8 mouse cellular contexts compared by ENCODE assay signal in the genomic region with DNA sequence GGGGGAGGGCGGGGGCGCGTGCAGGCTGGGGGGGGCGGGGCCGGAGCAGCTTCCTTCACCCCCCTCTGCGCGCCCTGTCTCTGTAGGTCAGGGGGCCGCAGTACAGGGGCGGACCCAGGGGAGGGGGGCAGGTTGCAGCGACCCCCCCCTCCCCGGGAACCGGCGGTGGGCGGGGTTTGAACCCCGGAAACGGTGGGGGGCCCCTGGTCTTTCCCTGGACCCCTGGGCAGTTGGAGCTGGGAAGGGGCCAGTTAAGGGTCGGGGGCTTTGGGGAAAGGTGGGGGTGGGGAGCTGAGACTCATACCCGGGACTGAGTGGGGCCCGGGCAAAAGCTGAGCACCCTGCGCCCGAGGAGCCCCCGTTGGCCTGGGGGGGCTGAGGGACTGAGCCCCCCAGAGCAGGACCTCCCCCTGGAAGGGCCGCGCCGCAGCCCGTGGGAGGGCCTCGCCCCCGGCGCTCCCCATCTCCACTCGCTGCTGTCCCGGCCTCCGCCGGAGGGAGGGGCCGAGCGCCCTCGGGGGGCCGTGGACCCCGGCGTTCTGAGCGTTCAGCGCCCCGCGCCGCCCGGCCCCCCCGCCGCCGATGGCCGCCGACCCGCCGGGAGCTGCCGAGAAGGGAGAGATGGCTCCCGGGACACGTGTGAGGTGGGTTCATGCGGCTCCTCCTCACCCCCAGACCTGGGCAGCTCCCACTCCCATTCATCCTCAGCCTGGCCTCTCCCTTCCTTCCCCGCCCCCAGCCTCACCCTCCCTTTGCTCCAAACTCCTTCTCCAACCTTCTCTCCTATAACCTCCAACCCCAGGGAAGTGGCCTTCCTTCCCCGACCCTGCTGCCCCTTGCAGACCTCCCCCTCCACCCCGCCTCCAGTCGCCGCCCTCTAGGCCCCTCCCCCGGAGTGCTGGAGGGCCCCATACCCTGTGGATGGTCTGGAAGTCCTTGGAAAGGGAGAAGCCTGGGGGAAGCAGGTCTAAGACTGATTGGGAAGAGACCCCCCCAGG. TPM values are rescaled to one million over a fixed set of nuclear protein-coding genes. Genes with fewer than 3 reads are reported as not detected.
A peak's percentile ranks its signal among the peaks of the same experiment; 100 is the strongest.
DNase-seq lines count a peak whose midpoint lies in the region; ATAC-seq lines count a peak whose summit lies in the region.

No protein-coding gene starts in this region.

- peak overlapping the region in 1 of 2 experiments; percentile 83; a peak in 2 of 4 replicates for H3K27ac ChIP-seq in heart, embryonic 14.5 days (replicated peaks in 1 of 2; ENCODE audit: control insufficient read depth in 1 of 2, insufficient read depth in 1 of 2, low read depth in 2 of 2, low read length in 2 of 2)
- H3K27ac ChIP-seq in limb, embryonic 11.5 days (replicated peaks; ENCODE audit: low read depth, low read length) = peak overlapping the region; percentile 93

- peaks cover 6 to 13% of the 10 kb centered on the region in 2 experiments for H3K4me1 ChIP-seq in heart, embryonic 14.5 days (ENCODE audit: control insufficient read depth in 2 of 2, insufficient read depth in 2 of 2, low read length in 2 of 2)
- peaks cover 8% of the 10 kb centered on the region for H3K4me1 ChIP-seq in limb, embryonic 11.5 days (ENCODE audit: control insufficient read depth, insufficient read depth, low read length)

- H3K27me3 ChIP-seq in heart, embryonic 14.5 days (ENCODE audit: control insufficient read depth, insufficient read depth, low read length) = no peaks in the 10 kb centered on the region
- H3K27me3 ChIP-seq in limb, embryonic 11.5 days (ENCODE audit: control insufficient read depth, insufficient read depth, low read length) = no peaks in the 10 kb centered on the region

- no peak for ATAC-seq in CD4-positive, CD25-positive, alpha-beta regulatory T cell, adult 4 months
- ATAC-seq in heart, embryonic 14.5 days (ENCODE audit: insufficient number of reproducible peaks, insufficient read depth, low FRiP score, low read depth) = peak; percentile 5
- peak; percentile 31 for ATAC-seq in limb, embryonic 11.5 days (ENCODE audit: insufficient number of reproducible peaks, low FRiP score, low TSS enrichment, low read depth)

- peak overlapping the region; percentile 73 to 78 for H3K4me3 ChIP-seq in heart, embryonic 14.5 days (ENCODE audit: control insufficient read depth in 1 of 2, insufficient read depth in 1 of 2, low read depth in 1 of 2, low read length in 2 of 2)
- peak overlapping the region; percentile 87 for H3K4me3 ChIP-seq in limb, embryonic 11.5 days (ENCODE audit: low read depth, low read length)

- 0% methylated on average over 32 of the region's 62 CpGs for WGBS in heart, embryonic 14.5 days
- WGBS in limb, embryonic 11.5 days = 0% methylated on average over 25 of the region's 62 CpGs

- DNase-seq in CD4-positive, CD25-positive, alpha-beta regulatory T cell, adult 2 months (ENCODE audit: low read depth, low spot score) = peak; percentile 30
- DNase-seq in A20 (ENCODE audit: low read depth, low spot score) (peak; percentile 33), adipocyte (ENCODE audit: low spot score) (no peak)
- DNase-seq in cerebellum, postnatal 14 days = peak; percentile 70 to 78
- DNase-seq in limb, embryonic 11.5 days (ENCODE audit: low spot score) = peak; percentile 77
- DNase-seq in neural tube, embryonic 10.5 days (ENCODE audit: extremely low spot score, low spot score) = peak; percentile 75

- H3K36me3 ChIP-seq in heart, embryonic 14.5 days (ENCODE audit: control insufficient read depth, insufficient read depth, low read length) = peaks cover 37% of the 10 kb centered on the region
- H3K36me3 ChIP-seq in limb, embryonic 11.5 days (ENCODE audit: control insufficient read depth, insufficient read depth, low read length) = peaks cover 25% of the 10 kb centered on the region

- H3K9ac ChIP-seq in heart, embryonic 14.5 days (ENCODE audit: low read length) = peak overlapping the region; percentile 85
- H3K9ac ChIP-seq in limb, embryonic 11.5 days (ENCODE audit: low read length) = peak overlapping the region; percentile 85

- peak overlapping the region; percentile 96 for H3K4me2 ChIP-seq in heart, embryonic 14.5 days (ENCODE audit: low read length)
- H3K4me2 ChIP-seq in limb, embryonic 11.5 days (ENCODE audit: low read depth, severe bottlenecking) = peak overlapping the region; percentile 80

- H3K9me3 ChIP-seq in heart, embryonic 14.5 days (ENCODE audit: control insufficient read depth, low read length) = no peaks in the 10 kb centered on the region
- no peaks in the 10 kb centered on the region for H3K9me3 ChIP-seq in limb, embryonic 11.5 days (ENCODE audit: control insufficient read depth, low read length)

RNA-seq across cellular contexts. Expression of a gene that starts 2.5 kb away (rescaled TPM):
- under 1 TPM; 0.12 to 0.62 TPM for polyA plus RNA-seq in CD4-positive, CD25-positive, alpha-beta regulatory T cell, adult 4 months (2017; shearing (Covaris generic))
- polyA plus RNA-seq in heart, embryonic 14.5 days (2014; fragmentation: Nextera tagmentation; extraction: Ambion mirVana) = 0.93 and 1.5 TPM in 2 replicates
- 9.8 and 10.9 TPM in 2 replicates for polyA plus RNA-seq in limb, embryonic 11.5 days (2014; fragmentation: Nextera tagmentation; extraction: Ambion mirVana)

RNA-seq across cellular contexts. Expression of a gene that starts 14.8 kb away (rescaled TPM):
- not detected for polyA plus RNA-seq in CD4-positive, CD25-positive, alpha-beta regulatory T cell, adult 4 months (2017; shearing (Covaris generic))
- not detected in 2 replicates for polyA plus RNA-seq in heart, embryonic 14.5 days (2014; fragmentation: Nextera tagmentation; extraction: Ambion mirVana)
- 0.32 and 0.70 TPM in 2 replicates for polyA plus RNA-seq in limb, embryonic 11.5 days (2014; fragmentation: Nextera tagmentation; extraction: Ambion mirVana)

RNA-seq across cellular contexts. Expression of a gene that starts 22.8 kb away (rescaled TPM):
- polyA plus RNA-seq in CD4-positive, CD25-positive, alpha-beta regulatory T cell, adult 4 months (2017; shearing (Covaris generic)) = 10 to 100 TPM; 12.8 to 15.4 TPM
- polyA plus RNA-seq in heart, embryonic 14.5 days (2014; fragmentation: Nextera tagmentation; extraction: Ambion mirVana) = 15.7 and 17.7 TPM in 2 replicates
- 11.7 and 12.3 TPM in 2 replicates for polyA plus RNA-seq in limb, embryonic 11.5 days (2014; fragmentation: Nextera tagmentation; extraction: Ambion mirVana)

RNA-seq across cellular contexts. Expression of a gene that starts 29.7 kb away (rescaled TPM):
- polyA plus RNA-seq in CD4-positive, CD25-positive, alpha-beta regulatory T cell, adult 4 months (2017; shearing (Covaris generic)) = 1 to 10 TPM; 5.8 to 6.6 TPM
- polyA plus RNA-seq in heart, embryonic 14.5 days (2014; fragmentation: Nextera tagmentation; extraction: Ambion mirVana) = 15.0 and 16.5 TPM in 2 replicates
- polyA plus RNA-seq in limb, embryonic 11.5 days (2014; fragmentation: Nextera tagmentation; extraction: Ambion mirVana) = 31.5 and 38.0 TPM in 2 replicates

RNA-seq across cellular contexts. Expression of a gene that starts 34.3 kb away (rescaled TPM):
- not detected for polyA plus RNA-seq in CD4-positive, CD25-positive, alpha-beta regulatory T cell, adult 4 months (2017; shearing (Covaris generic))
- 4.7 and 5.6 TPM in 2 replicates for polyA plus RNA-seq in heart, embryonic 14.5 days (2014; fragmentation: Nextera tagmentation; extraction: Ambion mirVana)
- polyA plus RNA-seq in limb, embryonic 11.5 days (2014; fragmentation: Nextera tagmentation; extraction: Ambion mirVana) = 19.6 and 21.4 TPM in 2 replicates
